Mouse (Mus musculus): ENCODE results near the gene Alkbh1.

- TF ChIP-seq CTCF (conservative IDR thresholded peaks at IDR 0.05; ENCODE audit: low read length) (no peak), NANOG (IDR thresholded peaks at IDR 0.05; ENCODE audit: borderline replicate concordance, low read length) (no peak)
Measured at GRCm38 (mm10) chr12:87428295-87428694, 15.5 kb downstream of the Alkbh1 start.
